In the genomic region with DNA sequence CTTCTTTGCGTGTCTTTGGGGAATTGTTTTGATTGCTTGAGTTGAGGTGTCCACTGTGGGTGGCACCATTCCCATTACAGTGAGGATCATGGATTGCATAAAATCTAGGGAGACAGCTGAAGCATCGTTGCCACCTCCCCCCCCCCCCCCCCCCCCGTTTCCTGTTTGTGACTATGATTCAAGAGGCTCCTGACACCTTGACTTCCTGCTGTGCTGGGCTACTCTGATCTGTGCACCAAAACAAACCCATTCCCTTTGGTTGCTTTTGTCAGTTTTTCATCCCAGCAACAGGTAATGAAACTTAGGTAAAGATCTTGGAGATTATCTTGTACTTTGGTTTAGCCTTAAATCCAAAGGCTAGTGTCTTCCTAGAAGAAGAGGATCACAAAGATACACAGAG, we compare ENCODE assay signal across 18 mouse cellular contexts.
"Had no signal": no experiment of that assay in that cellular context is flagged by ENCODE, and none has a peak within 500 bp of the region (broad histone marks: within the 10 kb centered on the region; RNA-seq: fewer than 3 reads in every experiment).

No protein-coding gene starts in this region.

- ATAC-seq: intestine, embryonic 15.5 days; lung, postnatal 0 days had no signal

- H3K36me3 ChIP-seq: intestine, embryonic 15.5 days; liver, embryonic 13.5 days; stomach, embryonic 15.5 days had no signal

- H3K27ac ChIP-seq: intestine, embryonic 15.5 days; left cerebral cortex, adult 2 months; liver, embryonic 13.5 days; stomach, embryonic 15.5 days had no signal

- H3K4me1 ChIP-seq: stomach, embryonic 15.5 days had no signal

- H3K4me2 ChIP-seq: intestine, embryonic 15.5 days; liver, embryonic 13.5 days; lung, embryonic 14.5 days; midbrain, embryonic 11.5 days; neural tube, embryonic 13.5 days; stomach, embryonic 15.5 days had no signal

- H3K9me3 ChIP-seq: intestine, embryonic 15.5 days; liver, embryonic 13.5 days; neural tube, embryonic 13.5 days; stomach, embryonic 15.5 days had no signal

- H3K27me3 ChIP-seq: intestine, embryonic 15.5 days; liver, embryonic 13.5 days; megakaryocyte, embryonic 14.5 days; neural tube, embryonic 13.5 days; stomach, embryonic 15.5 days had no signal

- H3K9ac ChIP-seq: intestine, embryonic 15.5 days; liver, embryonic 13.5 days; lung, embryonic 14.5 days; neural tube, embryonic 13.5 days; stomach, embryonic 15.5 days had no signal

- H3K4me3 ChIP-seq: intestine, embryonic 15.5 days; left cerebral cortex, adult 2 months; liver, embryonic 13.5 days; megakaryocyte, embryonic 14.5 days; neural tube, embryonic 13.5 days; stomach, embryonic 15.5 days had no signal

- DNase-seq: kidney, adult 11 months; kidney, adult 8-10 months; kidney, postnatal 14 days; layer of hippocampus, postnatal 36 days; liver, embryonic 13.5 days; lung, embryonic 14.5 days; midbrain, embryonic 14.5 days; retina, postnatal 1 day; right cerebral cortex, postnatal 25 days; spleen, adult 18-20 months; thymus, postnatal 36 days had no signal
